Mouse (Mus musculus): ENCODE results near the gene Scd3.
"Not testable (repeated sequence)": the region's sequence is repeated elsewhere in the genome, so short reads cannot be mapped to it uniquely, and the experiment has no call there.

Scd3 gene

DNA sequence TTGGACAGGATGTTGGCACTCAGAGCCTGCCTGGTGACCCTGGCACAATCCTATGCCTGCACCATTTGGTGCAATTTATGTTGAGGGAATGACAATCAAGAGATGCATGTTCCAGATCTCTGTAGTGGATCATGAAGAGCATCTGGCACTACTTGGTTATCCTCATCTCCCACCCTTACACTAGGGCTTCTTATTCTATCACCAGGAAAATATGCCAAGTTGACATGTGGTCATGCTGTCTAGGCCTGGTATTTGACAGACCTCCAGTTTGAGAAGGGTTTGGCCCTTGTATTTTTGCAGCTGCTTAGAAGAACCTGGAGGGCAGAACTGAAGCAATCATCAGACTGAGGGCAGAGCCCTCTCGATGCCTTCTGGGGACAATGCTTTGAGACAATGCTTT, 72.3 kb downstream of the Scd3 start:
- no peak for DNase-seq

DNA sequence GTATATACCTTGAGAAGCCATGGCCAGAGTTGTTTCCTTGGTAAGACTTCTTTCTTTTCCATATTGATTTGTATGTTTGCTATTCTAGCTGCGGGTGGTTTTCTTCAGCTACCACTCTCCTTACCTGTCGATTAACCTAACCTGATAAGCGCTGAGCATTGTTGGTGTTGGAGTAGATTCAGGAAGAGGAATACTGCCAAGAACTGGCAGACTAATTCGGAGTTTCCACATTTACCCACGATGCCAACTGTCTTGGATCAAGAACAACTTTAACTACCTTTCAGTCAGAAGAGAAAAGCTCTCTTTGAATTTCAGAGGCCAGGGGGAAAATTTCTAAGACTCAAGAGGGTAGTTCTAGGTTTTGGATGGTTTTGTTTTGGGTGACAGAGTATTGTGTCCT, 73.8 kb downstream of the Scd3 start:
- DNase-seq = no peak

DNA sequence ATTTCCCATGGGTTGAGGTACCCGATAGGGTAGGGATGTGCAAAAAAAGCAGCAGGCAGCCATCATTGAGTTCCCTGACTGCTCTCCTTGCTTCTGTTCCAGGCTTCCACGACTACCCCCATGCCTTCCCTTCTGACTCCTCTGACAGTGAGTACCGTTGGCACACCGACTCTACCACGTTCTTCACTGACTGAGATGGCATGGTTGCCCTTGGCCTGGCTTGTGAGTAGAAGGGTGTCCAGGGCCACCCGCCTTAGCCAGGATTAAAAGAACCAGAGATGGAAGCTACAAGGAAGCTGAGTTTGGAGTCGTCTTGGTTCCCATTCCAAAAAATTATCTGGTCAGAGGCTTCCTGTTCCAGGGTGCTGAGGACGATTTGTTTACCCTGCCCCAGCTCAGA, 74.9 kb downstream of the Scd3 start:
- DNase-seq = no peak

DNA sequence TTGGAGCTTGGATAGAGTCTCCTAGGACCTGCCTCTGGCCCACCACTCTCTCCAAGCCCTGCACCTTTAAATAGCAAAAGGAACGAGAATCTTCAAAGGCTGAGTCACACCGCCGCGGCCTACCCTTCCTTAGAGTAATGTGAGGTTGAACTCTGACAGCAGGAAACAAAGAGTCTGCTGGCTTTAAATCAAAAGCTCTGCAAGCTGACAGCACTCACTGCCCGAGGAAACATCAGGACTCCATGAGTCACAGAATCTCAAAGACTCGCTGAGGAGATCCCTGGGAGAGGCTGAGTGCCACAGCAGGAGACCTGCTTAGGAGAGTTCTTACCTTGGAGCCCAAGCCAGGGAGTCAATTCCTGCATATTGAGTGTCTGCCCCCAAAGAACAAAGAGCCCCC, 77.7 kb downstream of the Scd3 start:
- DNase-seq = peak; percentile 30

DNA sequence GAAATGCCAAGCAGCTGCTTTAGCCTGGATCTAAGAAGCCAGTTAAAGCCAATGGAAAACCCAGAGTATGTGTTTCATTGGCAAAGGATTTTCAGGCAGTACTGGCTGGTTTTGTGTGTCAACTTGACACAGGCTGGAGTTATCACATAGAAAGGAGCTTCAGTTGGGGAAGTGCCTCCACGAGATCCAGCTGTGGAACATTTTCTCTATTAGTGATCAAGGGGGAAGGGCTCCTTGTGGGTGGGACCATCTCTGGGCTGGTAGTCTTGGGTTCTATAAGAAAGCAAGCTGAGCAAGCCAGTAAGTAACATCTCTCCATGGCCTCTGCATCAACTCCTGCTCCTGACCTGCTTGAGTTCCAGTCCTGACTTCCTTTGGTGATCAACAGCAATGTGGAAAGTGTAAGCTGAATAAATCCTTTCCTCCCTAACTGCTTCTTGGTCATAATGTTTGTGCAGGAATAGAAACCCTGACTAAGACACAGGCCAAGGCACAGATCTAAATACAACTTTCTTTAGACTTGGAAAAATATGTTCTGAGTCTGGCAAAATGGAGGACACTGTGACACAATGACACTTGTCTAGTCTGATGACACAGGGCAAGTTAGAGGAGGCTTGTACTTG, 78.9 kb downstream of the Scd3 start:
- DNase-seq = not testable (repeated sequence)

DNA sequence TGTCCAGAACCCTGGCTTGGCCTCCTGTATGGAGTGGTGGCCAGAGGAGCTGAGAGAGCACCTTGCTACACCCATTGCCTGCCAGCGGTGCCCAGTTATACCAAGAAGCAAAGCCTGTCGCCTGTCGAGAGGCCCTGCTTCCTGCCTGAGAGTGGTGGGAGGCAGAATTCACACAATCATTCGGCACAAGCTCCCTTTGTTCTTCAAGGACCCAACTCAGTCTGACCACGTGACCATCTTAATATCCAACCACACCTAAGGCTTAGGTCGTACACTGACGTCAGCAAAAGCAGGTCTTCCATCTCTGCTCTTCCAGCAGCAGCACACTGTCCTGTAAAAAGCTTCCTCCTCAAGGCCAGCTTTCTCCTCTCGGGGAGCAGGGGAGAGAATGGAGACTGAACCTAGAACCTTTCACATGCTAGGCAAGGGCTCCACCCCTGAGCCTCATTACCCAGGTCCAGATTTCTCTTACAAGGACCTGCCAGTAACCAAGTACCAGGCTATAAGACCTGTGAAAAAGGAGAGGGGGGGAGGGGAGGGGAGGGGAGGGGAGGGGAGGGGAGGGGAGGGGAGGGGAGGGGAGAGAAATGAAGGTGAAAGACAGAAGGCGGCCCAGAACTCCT, 79.6 kb downstream of the Scd3 start:
- no peak for DNase-seq

DNA sequence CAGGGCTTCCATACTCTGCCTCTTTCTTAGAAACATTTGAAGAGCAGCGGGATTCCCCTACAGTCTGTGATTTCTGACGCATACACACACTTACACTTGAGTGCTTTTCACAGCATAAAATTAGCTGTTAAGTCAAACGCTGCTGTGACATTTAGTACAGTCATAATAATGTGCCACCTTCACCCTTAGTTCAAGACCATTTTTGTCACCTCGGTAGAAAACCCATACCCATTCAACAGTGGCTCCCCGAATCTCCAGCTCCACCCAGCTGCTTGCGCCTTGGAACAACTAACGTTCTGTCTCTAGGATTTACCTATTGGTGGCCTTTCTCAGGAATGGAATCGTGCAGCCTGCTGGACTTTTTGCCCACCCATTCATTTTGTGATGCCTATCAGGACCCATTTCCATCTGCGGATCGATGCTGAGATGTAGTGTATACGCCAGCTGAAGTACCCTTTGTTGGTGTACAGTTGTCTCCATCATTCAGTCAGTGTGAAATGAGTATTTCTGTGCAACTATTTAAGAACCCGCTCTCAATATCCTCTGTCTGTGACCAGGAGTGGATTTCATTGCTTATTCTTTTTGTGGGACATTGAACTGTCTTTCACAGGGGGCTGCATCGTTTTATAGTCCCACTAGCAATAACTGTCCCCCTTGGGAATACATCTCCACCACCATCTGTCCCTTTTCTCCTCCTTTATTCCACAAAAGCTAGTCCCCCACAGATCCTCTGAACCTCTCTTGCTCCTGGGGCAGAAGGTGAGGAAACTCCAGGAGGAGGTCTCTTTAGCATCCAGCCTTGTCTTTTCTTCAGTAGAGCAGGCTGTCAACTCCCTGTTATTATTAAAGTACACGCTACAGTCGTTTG, 80.3 kb downstream of the Scd3 start:
- DNase-seq = no peak

DNA sequence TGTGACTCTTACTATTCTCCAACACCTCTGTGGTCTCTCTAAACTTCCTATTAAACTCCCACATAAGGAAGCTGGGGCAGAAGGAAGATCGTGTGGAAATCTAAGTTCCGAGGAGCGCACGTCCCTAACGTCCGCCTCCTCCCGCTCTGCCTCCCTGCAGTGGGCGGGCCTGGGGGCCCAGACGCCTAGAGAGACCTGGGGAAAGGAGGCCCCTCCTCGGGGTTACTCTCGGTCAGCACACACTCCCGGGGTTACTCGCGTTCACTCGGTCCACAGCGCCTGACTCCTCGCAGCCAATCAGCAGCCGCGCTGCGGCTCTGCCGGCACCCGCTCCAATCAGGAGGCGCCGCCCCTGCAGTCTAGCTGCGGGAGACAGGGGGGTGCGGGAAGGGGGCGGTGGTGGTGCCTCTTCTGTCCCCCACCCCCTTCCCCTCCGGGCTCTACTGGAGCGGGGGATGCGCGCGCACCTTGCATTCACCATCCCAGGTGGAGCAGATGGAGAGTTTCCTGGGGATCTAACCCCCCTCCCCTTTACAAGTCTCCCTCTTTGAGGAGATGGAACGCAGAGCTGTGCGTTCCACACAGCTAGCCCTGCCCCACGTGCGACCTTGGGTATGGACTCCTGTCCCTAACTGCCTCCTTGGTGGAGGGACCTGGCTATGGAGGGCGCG, 81.1 kb downstream of the Scd3 start:
- DNase-seq = peak; percentile 81

DNA sequence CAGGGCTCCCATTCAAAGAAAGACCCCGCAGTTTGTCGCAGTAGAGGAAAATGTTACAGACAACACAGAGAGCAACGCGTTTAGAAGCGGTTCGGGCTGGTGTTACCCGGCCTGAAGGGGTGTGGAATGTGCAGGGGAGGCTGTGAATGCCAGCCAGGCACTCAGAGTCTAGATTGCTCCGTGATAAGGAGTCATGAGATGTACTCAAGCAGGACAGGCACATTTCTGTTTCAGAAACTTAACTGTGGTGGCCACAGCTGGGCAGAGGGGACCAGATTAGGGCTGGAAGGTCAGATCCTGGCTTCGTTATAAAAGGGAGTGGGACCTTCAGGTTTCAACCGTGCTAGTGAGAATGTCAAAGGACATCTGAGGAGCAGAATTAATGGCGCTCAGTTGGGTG, 81.7 kb downstream of the Scd3 start:
- peak; percentile 64 for DNase-seq

DNA sequence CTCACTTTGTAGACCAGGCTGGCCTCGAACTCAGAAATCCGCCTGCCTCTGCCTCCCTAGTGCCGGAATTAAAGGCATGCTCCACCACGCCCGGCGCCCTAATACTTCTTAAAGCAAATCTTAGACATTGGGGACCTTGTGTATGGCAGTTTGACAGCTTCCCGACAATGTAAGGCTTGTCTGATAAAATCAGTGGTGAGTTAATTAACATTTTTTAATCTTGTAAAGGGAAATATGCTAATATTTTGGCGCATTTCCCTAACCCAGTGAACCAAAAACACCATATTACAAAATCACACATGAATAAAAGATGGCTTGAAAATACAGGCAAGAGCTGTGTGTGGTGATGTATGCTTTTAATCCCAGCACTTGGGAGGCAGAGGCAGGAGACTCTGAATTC, 82.5 kb downstream of the Scd3 start:
- no peak for DNase-seq

DNA sequence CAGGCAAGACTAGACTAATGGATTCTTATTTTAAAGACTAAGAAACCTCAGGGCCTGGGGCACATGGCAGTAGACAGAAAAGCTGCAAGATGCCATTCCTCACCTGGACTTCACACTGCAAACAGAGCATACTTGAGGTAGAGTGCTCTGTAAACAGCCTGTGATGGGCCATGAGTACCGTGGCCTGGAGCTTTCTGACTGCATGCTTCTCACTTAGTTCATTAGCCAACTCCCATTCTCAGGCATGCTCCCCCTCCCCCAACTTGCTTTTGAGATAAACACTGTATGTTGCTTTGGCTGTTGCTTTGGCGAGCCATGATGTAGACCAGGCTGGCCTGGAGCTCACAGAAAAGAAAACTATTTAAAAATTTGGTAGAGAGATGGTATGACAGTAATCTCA, 83.0 kb downstream of the Scd3 start:
- no peak for DNase-seq

DNA sequence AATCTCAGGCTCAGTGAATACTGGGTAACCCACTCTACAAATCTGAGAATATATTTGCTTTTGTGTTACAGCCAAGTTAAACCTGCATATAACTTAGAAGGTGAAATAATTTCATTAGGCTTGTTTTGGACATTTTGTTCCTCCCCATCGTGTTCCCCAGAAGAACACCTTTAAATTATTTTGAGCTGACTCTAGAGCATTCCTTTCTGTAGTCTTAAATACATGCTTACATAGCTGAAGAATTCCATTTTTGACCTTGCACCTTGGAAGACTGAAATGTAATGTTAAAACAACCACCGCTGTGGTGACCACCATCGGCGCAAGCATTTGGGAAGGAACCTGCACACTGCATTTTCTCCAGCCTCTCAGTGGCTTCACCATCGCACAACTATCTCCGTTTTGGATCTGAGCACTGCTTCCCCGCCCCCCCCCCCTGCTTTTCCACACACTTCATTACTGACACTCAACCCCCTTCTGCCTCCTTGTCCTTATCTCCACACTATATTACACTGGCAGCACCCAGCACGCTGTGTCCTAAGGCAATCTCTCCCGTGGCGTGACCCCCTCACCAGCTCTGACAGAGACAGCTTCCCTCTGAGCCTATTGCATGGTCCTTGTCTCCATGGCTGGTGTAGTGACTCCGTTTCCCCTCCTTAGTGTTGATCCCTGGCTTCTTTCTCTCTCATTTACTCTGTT, 84.5 kb downstream of the Scd3 start:
- no peak for DNase-seq

DNA sequence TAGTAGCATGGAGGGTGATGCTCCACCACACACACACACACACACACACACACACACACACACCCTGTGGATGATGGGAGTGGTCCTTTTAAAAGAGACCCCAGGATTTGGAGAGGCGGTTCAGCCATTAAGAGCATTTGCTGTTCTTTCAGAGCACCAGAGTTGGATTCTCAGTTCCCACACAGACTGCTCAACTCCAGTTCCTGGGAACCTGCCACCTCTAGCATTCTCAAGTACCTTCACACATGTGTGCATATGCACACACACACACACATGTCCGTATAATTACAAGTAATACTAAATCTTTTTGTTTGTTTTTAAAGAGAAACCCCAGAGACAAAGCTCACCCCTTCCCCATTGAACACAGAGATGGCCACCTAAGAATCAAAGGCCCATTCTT, 89.0 kb downstream of the Scd3 start:
- DNase-seq = no peak

DNA sequence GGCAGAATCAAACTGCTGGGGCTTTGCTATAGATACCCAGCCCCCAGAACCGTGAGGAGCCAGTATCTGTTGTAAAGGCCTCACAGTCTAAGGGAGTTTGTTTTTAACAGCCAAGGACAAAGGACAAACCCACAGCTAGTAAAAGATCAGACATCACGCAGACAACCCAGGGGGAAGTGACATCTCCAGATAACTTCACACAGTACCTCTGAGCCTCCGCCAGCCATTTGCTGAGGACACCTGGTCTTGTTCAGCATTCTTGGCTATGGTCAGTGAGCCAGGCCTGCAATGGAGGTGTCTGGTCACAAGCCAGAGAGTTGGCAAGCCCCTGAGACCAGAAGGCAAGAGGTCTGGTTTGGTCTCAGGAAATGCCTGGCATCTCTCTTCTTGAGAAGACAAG, 89.4 kb downstream of the Scd3 start:
- DNase-seq = no peak

DNA sequence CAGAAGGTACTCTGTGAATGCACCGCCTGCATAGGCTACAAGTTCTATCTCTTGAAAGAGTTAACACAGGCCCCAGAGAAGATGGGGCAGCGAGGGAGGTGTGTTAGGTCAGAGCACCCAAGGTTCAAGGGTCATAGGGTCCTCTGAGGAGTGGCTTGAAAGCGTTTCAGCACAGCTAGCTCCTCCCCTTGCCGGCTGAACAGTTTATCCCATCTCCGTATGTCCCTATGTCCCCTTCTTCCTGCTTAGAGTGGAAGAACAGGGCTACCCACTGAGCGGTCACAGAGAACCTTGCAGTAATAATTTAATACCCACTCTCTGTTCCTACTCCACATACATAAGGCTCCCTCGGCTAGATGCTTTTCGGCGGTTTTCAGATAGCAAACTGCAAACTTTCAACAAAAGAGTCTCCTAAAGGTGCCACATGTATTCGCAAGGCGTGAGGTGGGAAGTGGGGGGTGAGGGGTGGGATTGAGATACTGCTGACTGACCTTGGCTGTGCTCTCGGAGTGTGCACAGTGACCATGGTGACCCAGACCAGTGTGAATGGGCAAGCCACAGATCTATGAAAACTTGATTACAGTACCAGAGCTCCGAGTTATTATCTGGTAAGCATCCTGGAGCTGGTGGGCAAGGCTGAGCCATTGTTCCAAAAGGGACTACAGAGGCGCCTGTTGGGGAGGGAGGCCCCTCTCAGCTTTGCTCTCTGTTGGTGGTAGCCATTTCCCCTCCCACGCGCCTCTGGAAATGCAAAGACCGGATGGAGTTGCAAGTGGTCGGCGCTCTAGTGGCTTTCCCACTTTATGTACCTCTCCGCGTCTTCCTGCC, 90.1 kb downstream of the Scd3 start, which contains the start of gene Scd2:
Scd2 (plus strand) TSS at position 734 of the 828 bp plus-strand sequence.
- no peak for DNase-seq
